In the genomic region with DNA sequence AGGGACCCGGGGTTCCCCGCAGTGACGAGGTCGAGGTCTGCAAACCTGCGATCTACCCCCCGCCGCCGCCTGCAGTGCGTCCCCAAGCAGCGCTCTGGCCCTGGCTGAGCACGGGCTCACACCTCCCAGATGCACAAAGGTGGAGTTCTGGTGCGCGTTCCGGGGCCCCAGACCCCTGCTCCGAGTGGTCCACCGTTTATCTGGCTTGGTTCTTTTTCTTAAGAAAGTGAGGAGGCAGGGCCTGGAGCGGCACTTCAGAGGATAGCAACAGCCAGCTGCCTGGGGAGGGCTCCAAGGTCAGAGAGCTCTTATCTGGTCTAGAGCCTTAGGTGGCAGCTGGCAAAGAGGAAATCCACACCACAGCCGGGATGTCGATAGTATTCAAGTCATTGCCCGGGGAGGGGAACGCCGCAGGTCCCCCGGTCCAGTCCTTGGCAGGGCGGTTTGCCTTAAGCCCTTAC, we compare ENCODE assay signal across 9 mouse cellular contexts. TPM values are rescaled to one million over a fixed set of nuclear protein-coding genes. Genes with fewer than 3 reads are reported as not detected.
A peak's percentile ranks its signal among the peaks of the same experiment; 100 is the strongest.
DNase-seq lines count a peak whose midpoint lies in the region; ATAC-seq lines count a peak whose summit lies in the region.
"Had no signal": no experiment of that assay in that cellular context is flagged by ENCODE, and none has a peak within 500 bp of the region (broad histone marks: within the 10 kb centered on the region; RNA-seq: fewer than 3 reads in every experiment).

No protein-coding gene starts in this region.

- peak overlapping the region; percentile 77 for H3K9ac ChIP-seq in hindbrain, embryonic 11.5 days (ENCODE audit: low read depth, low read length)
- peak overlapping the region; percentile 80 for H3K9ac ChIP-seq in midbrain, embryonic 12.5 days (replicated peaks)

- no peaks in the 10 kb centered on the region for H3K9me3 ChIP-seq in hindbrain, embryonic 11.5 days (ENCODE audit: control insufficient read depth, low read length)
- no peaks in the 10 kb centered on the region for H3K9me3 ChIP-seq in midbrain, embryonic 12.5 days

- peak; percentile 13 for DNase-seq in kidney, postnatal 10 days
- DNase-seq in kidney, adult 18-20 months: no peak
- DNase-seq in hindbrain, embryonic 11.5 days (ENCODE audit: low spot score): peak; percentile 74
- no peak for DNase-seq in thymus, postnatal 14 days
- no peak for DNase-seq in spleen, adult 18-20 months

- peaks cover 15% of the 10 kb centered on the region; the same call in 1 of the 2 replicates for H3K27me3 ChIP-seq in hindbrain, embryonic 11.5 days (ENCODE audit: control insufficient read depth, insufficient read depth, low read length)
- peaks cover 48% of the 10 kb centered on the region for H3K27me3 ChIP-seq in midbrain, embryonic 12.5 days

- WGBS in hindbrain, embryonic 11.5 days: 0% methylated on average over 24 of the region's 24 CpGs
- WGBS in midbrain, embryonic 12.5 days: under 1% methylated on average over 24 of the region's 24 CpGs

- H3K27ac ChIP-seq in hindbrain, embryonic 11.5 days (ENCODE audit: low read depth, low read length): peak overlapping the region; percentile 98
- H3K27ac ChIP-seq in midbrain, embryonic 12.5 days (replicated peaks): peak overlapping the region; percentile 94

- peak overlapping the region; percentile 37 for H3K4me3 ChIP-seq in hindbrain, embryonic 11.5 days (ENCODE audit: low read depth, low read length)
- H3K4me3 ChIP-seq in midbrain, embryonic 12.5 days: peak overlapping the region; percentile 49

- H3K4me1 ChIP-seq in hindbrain, embryonic 11.5 days (replicated peaks; ENCODE audit: control insufficient read depth, insufficient read depth, low read length): peaks cover 22% of the 10 kb centered on the region
- H3K4me1 ChIP-seq in midbrain, embryonic 12.5 days: peaks cover 58% of the 10 kb centered on the region

- peak; percentile 84 for ATAC-seq in common myeloid progenitor, adult 5-6 weeks (replicated peaks; ENCODE audit: low read depth, poor library complexity, severe bottlenecking)
- ATAC-seq in hindbrain, embryonic 11.5 days (ENCODE audit: low FRiP score): peak; percentile 46
- peak; percentile 45 for ATAC-seq in midbrain, embryonic 12.5 days (ENCODE audit: low FRiP score, low read depth)
- ATAC-seq in cerebellum, adult (ENCODE audit: insufficient number of reproducible peaks, low FRiP score, low TSS enrichment): no peak

- H3K36me3 ChIP-seq in hindbrain, embryonic 11.5 days (ENCODE audit: control insufficient read depth, insufficient read depth, low read length): no peaks in the 10 kb centered on the region
- no peaks in the 10 kb centered on the region for H3K36me3 ChIP-seq in midbrain, embryonic 12.5 days

- peak overlapping the region; percentile 93 for H3K4me2 ChIP-seq in hindbrain, embryonic 11.5 days (replicated peaks; ENCODE audit: low read depth, low read length)
- peak overlapping the region; percentile 87 for H3K4me2 ChIP-seq in midbrain, embryonic 12.5 days (replicated peaks)

RNA-seq across cellular contexts. Expression of a gene that starts 32.3 kb away (rescaled TPM):
- total RNA-seq in common myeloid progenitor, adult 5-6 weeks (2017): not detected in 2 replicates
- polyA plus RNA-seq in hindbrain, embryonic 11.5 days (2014; fragmentation: Nextera tagmentation; extraction: Ambion mirVana): 27.1 and 31.4 TPM in 2 replicates
- polyA plus RNA-seq in midbrain, embryonic 12.5 days (2016; fragmentation: Nextera tagmentation; extraction: Ambion mirVana): 15.3 and 17.1 TPM in 2 replicates
- total RNA-seq: neutrophil, adult 5-6 weeks had no signal

RNA-seq across cellular contexts. Expression of a gene that starts 52.7 kb away (rescaled TPM):
- 0.87 and 1.1 TPM in 2 replicates for total RNA-seq in common myeloid progenitor, adult 5-6 weeks (2017)
- 0.56 and 0.73 TPM in 2 replicates for polyA plus RNA-seq in hindbrain, embryonic 11.5 days (2014; fragmentation: Nextera tagmentation; extraction: Ambion mirVana)
- polyA plus RNA-seq in midbrain, embryonic 12.5 days (2016; fragmentation: Nextera tagmentation; extraction: Ambion mirVana): 0.94 and 1.2 TPM in 2 replicates

RNA-seq across cellular contexts. Expression of a gene that starts 56.3 kb away (rescaled TPM):
- 9.8 and 13.2 TPM in 2 replicates for total RNA-seq in common myeloid progenitor, adult 5-6 weeks (2017)
- polyA plus RNA-seq in hindbrain, embryonic 11.5 days (2014; fragmentation: Nextera tagmentation; extraction: Ambion mirVana): 13.4 and 14.8 TPM in 2 replicates
- polyA plus RNA-seq in midbrain, embryonic 12.5 days (2016; fragmentation: Nextera tagmentation; extraction: Ambion mirVana): 14.3 and 15.2 TPM in 2 replicates

Comparison
In these comparisons a context has a peak if more than half of its experiments do, and no peak if none do; other contexts are left out.
1. DNase-seq: peak in kidney, postnatal 10 days (single experiment) and hindbrain, embryonic 11.5 days (single experiment); none in kidney, adult 18-20 months (single experiment), thymus, postnatal 14 days (single experiment) and spleen, adult 18-20 months (0 of 2).